Mouse (Mus musculus) neural tube, embryonic 13.5 days (tissue): ENCODE measurements at regions not wholly inside any gene's neighbourhood (a gene's known extent, or its start where the extent isn't known, plus 50 kb on each side); places are given as distances from the start of the nearest gene placed in this dataset.

Experiments used
- ATAC-seq: fragments of 200-750 bp; cut with Nextera tagmentation; 2 replicates; pipeline ENCODE4 v1.8.0; 2017; ENCODE audit warnings: low read depth, mild to moderate bottlenecking, moderate TSS enrichment, moderate library complexity
- H3K27ac ChIP-seq: fragments of 300-500 bp; sonication (generic); replicated peaks from 2 replicates; pipeline ENCODE4 v1.5.1; 2015; ENCODE audit warnings: moderate library complexity, mild to moderate bottlenecking, inconsistent platforms
- H3K27me3 ChIP-seq: fragments of 300-500 bp; sonication (generic); 2 replicates; pipeline ENCODE4 v1.6.1; 2015; ENCODE audit warnings: mild to moderate bottlenecking, inconsistent platforms
- H3K36me3 ChIP-seq: fragments of 300-500 bp; sonication (generic); 2 replicates; pipeline ENCODE4 v1.6.1; 2015; ENCODE audit warnings: mild to moderate bottlenecking, inconsistent platforms
- H3K4me1 ChIP-seq: fragments of 300-500 bp; sonication (generic); replicated peaks from 2 replicates; pipeline ENCODE4 v1.6.1; 2015; ENCODE audit warnings: inconsistent platforms
- H3K4me2 ChIP-seq: fragments of 300-500 bp; sonication (generic); 2 replicates; pipeline ENCODE4 v1.6.1; 2015; ENCODE audit warnings: inconsistent platforms, mild to moderate bottlenecking, moderate library complexity
- H3K4me3 ChIP-seq: fragments of 300-500 bp; sonication (generic); 2 replicates; pipeline ENCODE4 v1.5.1; 2015; ENCODE audit warnings: mild to moderate bottlenecking, inconsistent platforms
- H3K9ac ChIP-seq: fragments of 300-500 bp; sonication (generic); 2 replicates; pipeline ENCODE4 v1.6.1; 2015; ENCODE audit warnings: moderate library complexity, mild to moderate bottlenecking, inconsistent platforms
- H3K9me3 ChIP-seq: fragments of 300-500 bp; sonication (generic); 2 replicates; pipeline ENCODE4 v1.6.1; 2016; ENCODE audit warnings: inconsistent platforms
- WGBS: fragments of 180-500 bp; shearing (Covaris S2); methylation state at CpG from one replicate; pipeline ENCODE4 v1.1.7; 2015; 5-methylcytosine and 5-hydroxymethylcytosine counted together

DNA sequence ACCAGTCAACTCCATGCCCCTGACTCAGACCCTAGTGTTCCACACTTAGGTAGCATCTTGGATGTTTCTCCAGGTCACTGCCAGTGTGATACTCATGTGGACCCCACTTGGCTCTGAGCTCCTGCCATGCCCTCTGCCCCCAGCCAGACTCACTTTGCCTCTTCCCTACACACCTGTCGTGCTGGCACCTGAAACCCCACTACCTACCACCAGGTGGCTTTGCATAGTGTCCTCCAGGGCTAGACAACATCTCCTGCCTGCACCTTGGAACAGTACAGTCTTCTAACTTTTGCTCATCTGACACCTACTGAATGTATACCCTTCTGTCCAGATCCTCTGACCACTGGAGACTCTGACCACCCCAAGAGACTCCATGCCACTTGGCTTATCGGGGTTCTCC lies 80.6 kb downstream of the Fam53a start:
- Histone ChIP-seq H3K36me3 (no peaks in the 10 kb centered on the region), H3K4me1 (peaks cover 4% of the 10 kb centered on the region; the same call in 1 of the 2 replicates), H3K4me3 (no peak overlapping the region), H3K27me3 (peaks cover 85% of the 10 kb centered on the region), H3K4me2 (no peak overlapping the region), H3K9me3 (no peaks in the 10 kb centered on the region), H3K9ac (no peak overlapping the region), H3K27ac (no peak overlapping the region)
- no peak for ATAC-seq
- 74% methylated on average over 2 of the region's 2 CpGs for WGBS

DNA sequence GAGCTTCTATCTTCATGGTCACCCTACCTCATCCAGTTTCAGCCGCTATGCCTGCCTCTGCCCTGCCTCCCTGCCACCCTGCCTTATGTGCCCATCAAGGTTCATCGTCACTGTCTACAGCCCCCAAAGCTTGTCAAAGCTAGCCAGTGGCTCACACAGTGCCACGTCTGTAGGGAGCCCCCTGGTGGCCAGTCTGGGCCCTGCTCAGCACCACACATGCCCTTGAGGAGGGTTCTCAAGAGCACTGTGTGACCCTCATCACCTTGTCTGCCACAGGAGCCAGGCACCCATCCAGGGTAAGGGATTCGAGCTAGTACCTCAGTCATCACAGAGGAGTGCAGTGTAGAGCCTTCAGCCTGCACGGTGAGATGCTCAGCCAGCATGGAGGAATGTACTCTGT lies 86.1 kb downstream of the Fam53a start:
- 15% methylated on average over 5 of the region's 5 CpGs for WGBS
- Histone ChIP-seq H3K27me3 (peaks cover 88% of the 10 kb centered on the region), H3K9ac (no peak overlapping the region), H3K36me3 (no peaks in the 10 kb centered on the region), H3K4me2 (no peak overlapping the region), H3K4me3 (no peak overlapping the region), H3K4me1 (peaks cover 43% of the 10 kb centered on the region), H3K9me3 (no peaks in the 10 kb centered on the region), H3K27ac (no peak overlapping the region)
- peak; percentile 36; the same call in 1 of the 2 replicates for ATAC-seq

DNA sequence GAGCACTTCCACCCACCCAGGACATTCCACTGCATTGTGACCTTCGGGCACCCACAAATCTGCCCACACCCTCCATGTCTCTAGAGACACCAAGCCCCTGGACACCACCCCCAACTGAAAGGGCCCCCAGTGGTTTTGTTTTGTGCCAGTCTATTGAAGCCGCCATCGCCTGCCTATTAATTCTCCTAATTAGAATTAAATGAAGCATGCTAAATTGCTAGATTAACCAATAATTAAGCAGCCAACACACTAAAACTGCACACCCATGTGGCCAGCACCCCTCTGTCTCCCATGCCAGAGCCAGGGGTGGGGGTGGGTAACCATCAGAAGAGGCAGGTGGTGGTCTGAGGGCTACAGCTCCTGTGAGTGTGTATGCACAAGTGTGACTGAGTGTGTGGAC lies 86.8 kb downstream of the Fam53a start:
- Histone ChIP-seq H3K27me3 (peaks cover 88% of the 10 kb centered on the region), H3K4me2 (no peak overlapping the region)
- peak; percentile 4; the same call in 1 of the 2 replicates for ATAC-seq

GRCm38 (mm10) chr5:33542000-33542554 lies 87.4 kb downstream of the Fam53a start:
- H3K4me3 ChIP-seq, result no peak overlapping the region
- H3K9ac ChIP-seq, result no peak overlapping the region
- no peaks in the 10 kb centered on the region for H3K36me3 ChIP-seq
- ATAC-seq, result peak; percentile 64
- no peak overlapping the region for H3K27ac ChIP-seq
- H3K4me1 ChIP-seq, result peaks cover 43% of the 10 kb centered on the region
- no peaks in the 10 kb centered on the region for H3K9me3 ChIP-seq
- H3K4me2 ChIP-seq, result no peak overlapping the region
- H3K27me3 ChIP-seq, result peaks cover 88% of the 10 kb centered on the region
- 17% methylated on average over 11 of the region's 11 CpGs for WGBS

More for the DNA sequence above, 86.8 kb downstream of the Fam53a start:
- Histone ChIP-seq H3K9me3 (no peaks in the 10 kb centered on the region), H3K36me3 (no peaks in the 10 kb centered on the region), H3K27ac (no peak overlapping the region), H3K9ac (no peak overlapping the region), H3K4me3 (no peak overlapping the region), H3K4me1 (peaks cover 43% of the 10 kb centered on the region)
- WGBS, result 47% methylated on average over 3 of the region's 3 CpGs

DNA sequence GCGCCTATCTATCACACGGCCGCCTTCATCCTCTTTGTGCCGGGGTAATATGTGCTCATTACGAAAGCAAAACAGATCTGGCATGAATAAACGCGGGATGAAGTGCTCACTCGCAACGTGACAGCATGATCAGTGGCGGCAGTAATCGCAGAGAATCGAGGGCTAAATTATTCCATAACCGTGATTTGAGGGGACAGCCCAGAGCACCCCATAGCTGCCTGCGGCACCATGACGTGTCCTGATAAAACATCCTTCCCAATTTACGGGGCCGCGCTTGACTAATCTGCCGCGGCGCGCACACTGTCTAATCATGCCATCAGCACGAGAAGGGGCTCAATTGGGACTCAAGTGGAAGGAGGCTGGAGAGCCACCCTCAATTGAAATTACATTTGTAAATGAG lies 89.2 kb downstream of the Fam53a start:
- Histone ChIP-seq H3K4me1 (peaks cover 45% of the 10 kb centered on the region), H3K36me3 (no peaks in the 10 kb centered on the region), H3K4me2 (peak overlapping the region; percentile 34), H3K27ac (peak overlapping the region; percentile 23; the same call in 1 of the 2 replicates), H3K9me3 (no peaks in the 10 kb centered on the region), H3K27me3 (peaks cover 88% of the 10 kb centered on the region), H3K4me3 (no peak overlapping the region), H3K9ac (peak overlapping the region; percentile 22; the same call in 1 of the 2 replicates)
- WGBS, result 33% methylated on average over 23 of the region's 23 CpGs
- ATAC-seq, result no peak

DNA sequence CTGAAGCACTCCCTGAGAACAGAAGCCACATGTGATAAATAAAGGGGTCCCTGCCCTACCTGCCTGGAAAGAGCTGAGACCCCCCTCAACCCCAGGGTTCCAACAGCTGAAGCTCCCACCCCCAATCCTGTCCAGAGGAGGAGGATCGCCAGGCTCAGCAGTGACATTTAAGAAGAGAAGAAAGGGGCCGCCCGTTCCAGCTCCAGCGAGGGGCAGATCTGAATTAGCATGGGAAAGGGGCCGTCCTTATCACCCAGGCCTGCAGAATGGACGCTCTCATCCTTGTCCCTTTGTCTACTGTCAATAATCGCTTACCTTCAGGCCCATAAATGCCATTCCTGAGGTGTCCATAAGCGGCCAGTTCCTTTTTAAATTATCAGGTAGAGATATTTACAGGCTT lies 92.0 kb downstream of the Fam53a start:
- H3K4me1 ChIP-seq, result peaks cover 46% of the 10 kb centered on the region
- peaks cover 92% of the 10 kb centered on the region for H3K27me3 ChIP-seq
- no peak overlapping the region for H3K4me2 ChIP-seq
- H3K36me3 ChIP-seq, result no peaks in the 10 kb centered on the region
- ATAC-seq, result no peak
- no peaks in the 10 kb centered on the region for H3K9me3 ChIP-seq
- H3K9ac ChIP-seq, result no peak overlapping the region
- no peak overlapping the region for H3K27ac ChIP-seq
- 3% methylated on average over 8 of the region's 8 CpGs for WGBS
- H3K4me3 ChIP-seq, result no peak overlapping the region

DNA sequence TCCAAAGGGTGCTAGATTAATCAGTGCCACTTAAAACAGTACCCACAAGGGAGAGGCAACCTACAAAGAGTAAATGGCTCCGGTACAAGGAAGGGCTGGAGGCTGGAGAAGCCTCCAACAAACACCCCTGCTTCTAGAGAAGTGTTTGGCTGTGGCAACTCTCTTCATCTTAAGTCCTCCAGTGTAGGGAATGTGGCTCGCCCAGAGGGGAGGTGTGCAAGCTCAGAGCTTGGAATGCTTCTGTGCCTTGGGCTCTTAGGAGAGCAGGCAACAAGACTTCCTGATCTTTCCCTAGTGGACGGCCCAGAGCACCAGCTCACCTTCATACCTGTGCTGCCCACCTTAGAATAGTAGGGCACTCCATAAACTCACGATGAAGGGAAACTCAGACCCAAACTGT lies 92.4 kb downstream of the Fam53a start:
- Histone ChIP-seq H3K27me3 (peaks cover 96% of the 10 kb centered on the region), H3K4me3 (no peak overlapping the region), H3K27ac (no peak overlapping the region), H3K4me1 (peaks cover 42% of the 10 kb centered on the region), H3K9ac (no peak overlapping the region), H3K9me3 (no peaks in the 10 kb centered on the region), H3K4me2 (no peak overlapping the region), H3K36me3 (no peaks in the 10 kb centered on the region)
- WGBS, result 65% methylated on average over 4 of the region's 4 CpGs
- no peak for ATAC-seq

DNA sequence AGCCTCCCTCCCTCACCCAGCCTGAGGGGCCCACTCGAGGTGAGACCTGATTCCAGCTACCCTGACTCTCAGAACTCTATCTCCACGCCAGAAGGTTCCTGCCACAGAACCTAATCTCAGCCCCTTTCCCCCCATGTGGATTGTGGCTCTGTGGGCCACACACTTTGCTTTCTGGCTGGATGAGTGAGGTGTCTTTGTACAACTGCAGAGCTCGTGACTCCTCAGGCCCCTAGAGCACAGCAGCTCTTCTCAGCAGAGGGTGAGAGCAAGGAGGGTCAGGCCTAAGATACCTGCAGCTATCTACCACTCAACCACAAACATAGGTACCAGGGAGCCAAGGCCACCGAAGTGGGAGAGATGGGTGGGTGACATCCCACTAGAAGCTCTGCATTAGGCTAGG lies 93.2 kb downstream of the Fam53a start:
- Histone ChIP-seq H3K27ac (no peak overlapping the region), H3K4me1 (peaks cover 39% of the 10 kb centered on the region), H3K4me2 (no peak overlapping the region), H3K4me3 (no peak overlapping the region), H3K9ac (no peak overlapping the region), H3K9me3 (no peaks in the 10 kb centered on the region), H3K36me3 (no peaks in the 10 kb centered on the region), H3K27me3 (peaks cover 100% of the 10 kb centered on the region)
- no peak for ATAC-seq
- WGBS, result 72% methylated on average over 4 of the region's 4 CpGs

- 7% methylated on average over 21 of the region's 21 CpGs for WGBS
- no peaks in the 10 kb centered on the region for H3K9me3 ChIP-seq
- no peak for ATAC-seq
- H3K4me2 ChIP-seq, result peak overlapping the region; percentile 40
- H3K36me3 ChIP-seq, result no peaks in the 10 kb centered on the region
- peaks cover 31% of the 10 kb centered on the region for H3K4me1 ChIP-seq
- H3K9ac ChIP-seq, result no peak overlapping the region
- H3K27me3 ChIP-seq, result peaks cover 98% of the 10 kb centered on the region
- no peak overlapping the region for H3K27ac ChIP-seq
- H3K4me3 ChIP-seq, result peak overlapping the region; percentile 9; the same call in 1 of the 2 replicates
These were observed 94.1 kb downstream of the Fam53a start for GRCm38 (mm10) chr5:33535145-33536010.

- peak overlapping the region; percentile 9 for H3K4me3 ChIP-seq
- no peaks in the 10 kb centered on the region for H3K9me3 ChIP-seq
- H3K36me3 ChIP-seq, result no peaks in the 10 kb centered on the region
- WGBS, result 4% methylated on average over 13 of the region's 13 CpGs
- H3K4me1 ChIP-seq, result peaks cover 29% of the 10 kb centered on the region
- peaks cover 91% of the 10 kb centered on the region for H3K27me3 ChIP-seq
- 0 out of 2 replicates have a peak, but pooled peaks have one; percentile 19 for ATAC-seq
- H3K27ac ChIP-seq, result no peak overlapping the region
- peak overlapping the region; percentile 40 for H3K4me2 ChIP-seq
- no peak overlapping the region for H3K9ac ChIP-seq
These were observed 95.1 kb downstream of the Fam53a start for GRCm38 (mm10) chr5:33534345-33534744.

DNA sequence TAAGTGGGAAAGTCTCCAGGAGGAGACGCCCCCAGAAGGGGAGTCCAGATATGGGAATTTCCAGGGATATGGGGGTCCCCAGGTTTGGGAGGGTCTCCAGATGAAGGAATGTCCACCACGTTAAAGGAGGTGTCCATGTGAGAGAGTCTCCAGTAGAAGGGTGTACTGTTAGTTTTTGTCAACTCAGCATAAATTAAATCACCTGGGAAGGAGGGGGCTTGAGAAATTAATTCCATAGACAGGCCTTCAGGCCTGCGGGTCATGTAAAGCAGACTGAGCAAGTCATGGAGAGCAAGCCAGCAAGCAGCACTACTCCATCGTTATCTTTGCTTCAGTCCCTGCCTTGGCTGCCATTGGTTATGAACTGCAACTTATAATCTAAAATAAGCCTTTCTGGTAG lies 96.2 kb downstream of the Fam53a start:
- Histone ChIP-seq H3K4me1 (peaks cover 37% of the 10 kb centered on the region), H3K9ac (no peak overlapping the region), H3K27me3 (peaks cover 90% of the 10 kb centered on the region), H3K36me3 (no peaks in the 10 kb centered on the region), H3K4me3 (no peak overlapping the region), H3K4me2 (no peak overlapping the region), H3K9me3 (no peaks in the 10 kb centered on the region), H3K27ac (no peak overlapping the region)
- WGBS, result 95% methylated on average over 4 of the region's 4 CpGs
- no peak for ATAC-seq

GRCm38 (mm10) chr5:33531263-33531662 lies 97.5 kb upstream of the Nkx1-1 start:
- no peak for ATAC-seq
- H3K27me3 ChIP-seq, result peaks cover 88% of the 10 kb centered on the region
- H3K4me1 ChIP-seq, result peaks cover 45% of the 10 kb centered on the region
- 92% methylated on average over 1 of the region's 1 CpGs for WGBS
- no peak overlapping the region for H3K27ac ChIP-seq
- H3K4me3 ChIP-seq, result no peak overlapping the region
- H3K4me2 ChIP-seq, result no peak overlapping the region
- H3K9me3 ChIP-seq, result no peaks in the 10 kb centered on the region
- no peak overlapping the region for H3K9ac ChIP-seq
- no peaks in the 10 kb centered on the region for H3K36me3 ChIP-seq
